Mouse (Mus musculus) small intestine, adult 2 months (tissue): ENCODE results near the gene Xbp1. TPM values are rescaled to one million over a fixed set of nuclear protein-coding genes. Genes with fewer than 3 reads are reported as not detected.
A peak's percentile ranks its signal among the peaks of the same experiment; 100 is the strongest.

Experiments used
- H3K27ac ChIP-seq: fragments of 200-500 bp; 2 replicates; pipeline ENCODE4 v1.5.1; 2012; ENCODE audit warnings: low read depth, low read length, control low read depth, inconsistent platforms; ENCODE audit not compliant: insufficient read depth
- H3K27me3 ChIP-seq: fragments of 200-500 bp; 2 replicates; pipeline ENCODE4 v1.6.1; 2012; ENCODE audit warnings: mild to moderate bottlenecking, moderate library complexity, low read length, inconsistent platforms; ENCODE audit not compliant: control insufficient read depth, insufficient read depth
- H3K36me3 ChIP-seq: fragments of 200-500 bp; 2 replicates; pipeline ENCODE4 v1.6.1; 2012; ENCODE audit warnings: mild to moderate bottlenecking, low read length, control low read depth, inconsistent platforms; ENCODE audit not compliant: control insufficient read depth, insufficient read depth
- H3K4me1 ChIP-seq: fragments of 200-500 bp; 2 replicates; pipeline ENCODE4 v1.6.1; 2012; ENCODE audit warnings: low read length, inconsistent platforms, mixed read lengths; ENCODE audit not compliant: control insufficient read depth, insufficient read depth, insufficient read length
- H3K4me3 ChIP-seq: fragments of 200-500 bp; 2 replicates; pipeline ENCODE4 v1.5.1; 2012; ENCODE audit warnings: low read depth, mild to moderate bottlenecking, control low read depth, inconsistent platforms, low read length, moderate library complexity
- CTCF ChIP-seq: fragments of 200-500 bp; IDR thresholded peaks from 2 replicates; pipeline ENCODE4 v1.5.1; 2012; ENCODE audit warnings: low read depth, mild to moderate bottlenecking, control low read depth, inconsistent platforms, low read length, moderate library complexity, mixed read lengths; ENCODE audit not compliant: insufficient replicate concordance, insufficient read length; ENCODE audit errors: extremely low read depth
- POLR2A ChIP-seq: fragments of 200-500 bp; IDR thresholded peaks from 2 replicates; pipeline ENCODE4 v1.6.1; 2012; ENCODE audit warnings: low read depth, mild to moderate bottlenecking, control low read depth, inconsistent platforms, low read length, moderate library complexity
- WGBS: fragments of 180-500 bp; shearing (Covaris S2); methylation state at CpG from one replicate; pipeline ENCODE4 v1.1.7; 2018; 5-methylcytosine and 5-hydroxymethylcytosine counted together
- polyA plus RNA-seq: library from polyadenylated mRNA; depleted of rRNA; stranded (reverse); fragments of >200 nt; gene quantifications from 2 replicates; pipeline ENCODE4 v1.2.3, GENCODE M21; 2012

Gene Xbp1
- polyA plus RNA-seq, 1 experiment = 124 TPM

DNA sequence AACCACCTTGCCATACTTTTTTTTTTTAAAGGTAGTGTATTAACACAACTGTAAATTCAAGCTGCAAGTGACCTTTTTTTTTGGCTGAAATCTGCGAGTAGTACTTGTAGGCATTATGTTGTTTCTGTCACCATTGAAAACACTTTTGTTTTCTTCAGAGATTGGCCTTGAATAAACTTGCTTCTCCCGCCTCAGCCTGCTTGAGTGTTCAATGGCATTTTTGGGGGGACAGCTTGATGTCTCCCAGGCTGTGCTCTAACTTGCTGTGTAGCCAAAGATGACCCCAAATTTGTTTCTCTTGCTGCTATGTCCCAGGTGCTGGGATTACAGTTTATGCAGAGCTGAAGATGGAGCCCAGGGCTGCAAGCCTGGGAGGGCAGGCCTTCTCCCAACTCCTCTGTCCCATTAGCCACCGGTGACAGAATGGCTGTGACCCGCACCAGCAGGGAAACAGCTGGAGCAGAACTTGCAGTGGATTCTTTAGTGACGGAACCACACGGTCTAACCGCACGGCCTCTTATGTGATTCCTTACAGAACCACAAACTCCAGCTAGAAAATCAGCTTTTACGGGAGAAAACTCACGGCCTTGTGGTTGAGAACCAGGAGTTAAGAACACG, 2.4 kb downstream of the Xbp1 start:
- TF ChIP-seq POLR2A = no peak
- TF ChIP-seq CTCF = no peak
- 71% methylated on average over 11 of the region's 11 CpGs for WGBS
- peaks cover 46% of the 10 kb centered on the region for H3K36me3 ChIP-seq

DNA sequence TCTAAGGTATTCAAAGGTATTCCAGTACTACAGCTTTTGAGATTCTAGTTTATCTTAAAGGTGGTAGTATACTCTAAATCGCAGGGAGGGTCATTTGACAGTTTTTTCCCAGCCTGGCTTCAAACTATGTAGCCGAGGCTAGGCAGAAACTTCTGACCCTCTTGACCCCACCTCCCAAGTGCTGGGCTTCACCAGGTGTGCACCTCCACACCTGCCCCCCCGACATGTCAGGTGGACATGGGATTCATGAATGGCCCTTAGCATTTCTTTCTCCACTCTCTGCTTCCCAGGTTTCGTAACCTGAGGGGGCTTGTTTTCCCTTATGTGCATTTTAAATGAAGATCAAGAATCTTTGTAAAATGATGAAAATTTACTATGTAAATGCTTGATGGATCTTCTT, 5.0 kb downstream of the Xbp1 start:
- TF ChIP-seq POLR2A (no peak), CTCF (no peak)
- Histone ChIP-seq H3K27ac (no peak overlapping the region), H3K36me3 (peaks cover 56% of the 10 kb centered on the region), H3K4me3 (no peak overlapping the region), H3K4me1 (peaks cover 8% of the 10 kb centered on the region), H3K27me3 (no peaks in the 10 kb centered on the region)
- WGBS = 74% methylated on average over 4 of the region's 4 CpGs

More for the DNA sequence above, 2.4 kb downstream of the Xbp1 start:
- H3K27ac ChIP-seq = peak overlapping the region; percentile 19
- peaks cover 11% of the 10 kb centered on the region for H3K4me1 ChIP-seq
- no peaks in the 10 kb centered on the region for H3K27me3 ChIP-seq
- peak overlapping the region; percentile 47 for H3K4me3 ChIP-seq

DNA sequence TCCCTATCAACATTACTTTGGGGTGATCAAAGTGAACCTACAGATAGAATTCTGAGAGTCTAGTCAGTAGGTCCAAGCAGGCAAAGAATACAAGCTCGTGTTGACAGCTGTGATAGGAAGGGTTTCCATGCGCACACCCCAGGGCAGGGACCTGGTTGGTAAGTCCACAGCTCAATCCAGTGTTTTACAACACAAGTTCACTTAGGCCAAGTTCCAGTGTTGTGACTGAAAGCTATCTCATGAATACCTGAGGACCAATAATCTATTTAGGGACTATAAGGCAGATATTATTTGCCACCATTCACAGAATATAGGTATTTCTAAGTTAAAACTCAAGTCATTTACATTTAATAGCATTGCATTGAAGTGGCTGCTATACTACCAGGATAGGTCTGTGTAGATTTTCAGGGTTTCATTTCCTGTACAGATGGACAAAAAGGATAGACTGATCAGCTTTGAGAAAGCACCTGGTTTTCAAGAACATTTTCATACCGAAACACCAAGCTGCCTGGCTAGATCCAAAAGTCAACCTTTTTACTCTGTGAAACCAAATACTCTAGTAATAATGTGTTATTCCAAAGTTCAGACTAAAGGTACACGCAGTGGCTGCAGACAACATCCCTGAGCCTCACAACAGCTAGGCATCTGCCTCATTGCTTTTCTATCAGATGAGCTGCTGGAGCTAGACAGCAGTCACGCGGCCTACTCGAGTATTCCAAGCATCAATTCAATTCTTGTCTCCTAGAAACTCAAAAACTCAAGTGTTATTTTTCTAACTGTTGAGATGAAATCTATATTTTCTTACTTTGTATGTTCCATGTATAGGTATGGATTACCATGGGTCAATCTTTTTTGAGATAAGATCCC, 6.3 kb downstream of the Xbp1 start:
- Histone ChIP-seq H3K27me3 (no peaks in the 10 kb centered on the region), H3K4me1 (peaks cover 8% of the 10 kb centered on the region), H3K36me3 (peaks cover 68% of the 10 kb centered on the region), H3K4me3 (no peak overlapping the region), H3K27ac (no peak overlapping the region)
- whole genome bisulfite sequencing = 62% methylated on average over 7 of the region's 7 CpGs
- TF ChIP-seq POLR2A = no peak

DNA sequence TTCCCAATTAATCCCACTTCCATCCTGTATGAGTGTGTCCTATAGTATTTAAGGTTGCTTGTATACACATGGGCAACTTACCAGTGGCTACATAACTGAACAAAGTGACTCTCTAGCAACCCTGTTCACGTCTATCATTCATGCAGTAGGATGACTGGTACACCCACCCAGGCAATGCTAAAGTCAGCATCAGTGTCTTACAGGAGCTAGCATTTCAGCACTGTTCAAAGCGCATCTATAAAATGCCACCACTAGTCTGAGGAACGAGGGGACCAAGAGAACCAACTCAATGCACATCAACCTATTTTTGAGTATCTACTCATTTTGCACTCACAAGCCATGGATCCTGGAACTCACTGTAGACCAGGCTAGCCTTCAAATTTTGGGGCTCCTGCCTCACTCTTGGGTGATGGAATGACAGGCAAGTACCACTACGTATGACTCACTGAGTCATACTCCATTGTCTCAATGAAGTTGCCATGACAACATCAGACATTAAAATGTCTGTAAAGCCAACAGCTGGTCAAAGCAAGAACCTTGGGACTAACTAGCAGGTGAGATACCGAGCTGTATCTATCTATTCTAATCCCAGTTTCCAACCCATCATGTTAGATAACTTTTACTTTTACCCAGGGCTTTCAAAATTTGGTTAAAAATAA, 7.5 kb downstream of the Xbp1 start:
- TF ChIP-seq CTCF = no peak
- TF ChIP-seq POLR2A = no peak
- Histone ChIP-seq H3K27ac (no peak overlapping the region), H3K4me3 (no peak overlapping the region), H3K36me3 (peaks cover 64% of the 10 kb centered on the region), H3K27me3 (no peaks in the 10 kb centered on the region), H3K4me1 (peaks cover 6% of the 10 kb centered on the region)
- WGBS = 73% methylated on average over 5 of the region's 5 CpGs

DNA sequence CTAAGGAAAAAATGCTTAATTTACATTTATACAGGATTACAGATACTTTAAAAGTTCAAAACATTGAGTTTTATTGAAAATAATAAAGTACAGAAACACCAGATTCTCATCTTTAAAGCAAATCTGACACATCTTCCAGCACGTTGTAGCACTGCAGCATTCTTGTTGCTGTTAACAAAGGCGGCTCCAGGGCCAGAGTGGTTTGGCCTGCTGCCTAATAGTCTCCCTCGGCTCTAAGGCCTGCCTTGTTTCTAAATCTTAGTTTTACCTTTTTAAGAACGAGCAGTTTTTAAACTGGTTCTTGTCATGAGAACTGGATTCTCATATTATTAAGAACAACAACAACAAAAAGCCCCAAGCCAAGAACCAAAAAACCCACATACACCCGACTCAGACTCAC, 8.4 kb downstream of the Xbp1 start:
- Histone ChIP-seq H3K36me3 (peaks cover 63% of the 10 kb centered on the region), H3K4me1 (peaks cover 6% of the 10 kb centered on the region; the same call in 1 of the 2 replicates), H3K27me3 (no peaks in the 10 kb centered on the region), H3K27ac (no peak overlapping the region), H3K4me3 (no peak overlapping the region)
- WGBS = 55% methylated on average over 5 of the region's 5 CpGs
- TF ChIP-seq CTCF = no peak
- TF ChIP-seq POLR2A = no peak

DNA sequence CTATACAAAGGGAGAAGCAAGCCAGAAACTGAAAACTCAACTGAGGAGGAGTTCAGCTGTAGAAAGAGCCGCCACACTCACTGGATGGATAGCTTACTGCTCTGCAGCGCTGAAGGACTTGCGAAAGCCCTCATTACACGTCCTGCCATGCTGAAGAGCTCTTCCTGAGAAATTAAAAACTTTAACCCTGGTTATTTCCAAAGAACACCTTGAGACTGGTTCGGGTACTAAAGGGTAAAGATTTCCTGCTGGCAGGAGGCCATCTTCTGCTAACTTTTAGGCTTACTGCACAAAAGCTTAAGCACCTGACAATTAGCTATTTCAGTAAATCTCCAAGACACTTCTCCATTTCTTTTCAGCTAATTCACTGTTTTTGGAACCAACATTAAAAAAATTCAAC, 9.7 kb downstream of the Xbp1 start:
- peaks cover 62% of the 10 kb centered on the region for H3K36me3 ChIP-seq
- H3K27ac ChIP-seq = no peak overlapping the region
- H3K4me1 ChIP-seq = peaks cover 3% of the 10 kb centered on the region; the same call in 1 of the 2 replicates
- H3K27me3 ChIP-seq = no peaks in the 10 kb centered on the region
- no peak for TF ChIP-seq POLR2A
- TF ChIP-seq CTCF = no peak
- 67% methylated on average over 5 of the region's 5 CpGs for WGBS
- H3K4me3 ChIP-seq = no peak overlapping the region

DNA sequence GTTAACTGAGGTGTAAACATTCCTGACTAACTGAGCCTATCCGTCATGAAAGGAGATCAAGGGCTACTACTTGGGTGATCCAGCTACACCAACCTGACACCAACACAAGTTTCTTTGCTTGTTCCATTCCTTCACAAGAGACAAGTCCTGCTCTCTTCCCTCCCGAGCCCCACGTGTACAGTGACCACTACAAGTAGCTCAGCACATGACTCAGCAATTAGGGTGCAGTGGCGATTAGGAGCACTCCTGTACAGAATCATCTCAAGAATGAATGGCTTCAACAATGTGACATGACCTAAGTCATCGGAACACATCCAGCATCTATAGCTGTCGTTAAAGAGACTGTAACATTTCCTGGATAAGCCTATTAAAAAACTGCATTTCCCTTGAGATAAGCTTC, 10.3 kb downstream of the Xbp1 start:
- H3K36me3 ChIP-seq = peaks cover 58% of the 10 kb centered on the region
- TF ChIP-seq CTCF (no peak), POLR2A (no peak)
- H3K27me3 ChIP-seq = no peaks in the 10 kb centered on the region
- no peak overlapping the region for H3K27ac ChIP-seq
- no peak overlapping the region for H3K4me3 ChIP-seq
- 71% methylated on average over 6 of the region's 6 CpGs for WGBS
- peaks cover 3% of the 10 kb centered on the region; the same call in 1 of the 2 replicates for H3K4me1 ChIP-seq
